Mouse (Mus musculus) retina, postnatal 7 days (tissue): ENCODE results near the gene Olfr672.
"Not testable (repeated sequence)": the region's sequence is repeated elsewhere in the genome, so short reads cannot be mapped to it uniquely, and the experiment has no call there.

Experiments used
- DNase-seq: peaks from one replicate; pipeline ENCODE4 v3.0.0-alpha.2; 2012; ENCODE audit warnings: low read depth, low spot score

Gene Olfr672

DNA sequence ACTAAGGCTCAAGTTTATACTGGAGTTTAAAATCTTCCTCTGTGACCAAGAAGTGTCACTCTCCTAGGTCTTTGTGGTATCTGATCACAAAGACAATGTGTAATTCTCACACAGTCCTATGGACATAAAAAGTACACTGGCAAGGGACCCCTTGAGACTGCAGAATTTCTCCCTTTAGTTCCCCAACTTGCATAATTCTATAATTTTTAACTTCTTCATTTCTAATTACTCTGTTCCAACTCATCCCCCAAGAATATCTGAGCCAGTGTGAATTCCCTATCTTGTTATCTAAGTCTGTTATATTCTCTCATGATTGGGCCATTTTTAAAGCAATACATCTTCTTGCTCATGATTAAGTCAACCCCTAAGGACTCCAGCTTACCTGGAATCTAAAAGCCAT lies at the start of gene Olfr672:
Olfr672 (minus strand) TSS at position 101 of the 400 bp plus-strand sequence.
- DNase-seq: no peak

- DNase-seq: not testable (repeated sequence)
Observed at GRCm38 (mm10) chr7:105033836-105034235, 32.0 kb upstream of the Olfr672 start.

DNA sequence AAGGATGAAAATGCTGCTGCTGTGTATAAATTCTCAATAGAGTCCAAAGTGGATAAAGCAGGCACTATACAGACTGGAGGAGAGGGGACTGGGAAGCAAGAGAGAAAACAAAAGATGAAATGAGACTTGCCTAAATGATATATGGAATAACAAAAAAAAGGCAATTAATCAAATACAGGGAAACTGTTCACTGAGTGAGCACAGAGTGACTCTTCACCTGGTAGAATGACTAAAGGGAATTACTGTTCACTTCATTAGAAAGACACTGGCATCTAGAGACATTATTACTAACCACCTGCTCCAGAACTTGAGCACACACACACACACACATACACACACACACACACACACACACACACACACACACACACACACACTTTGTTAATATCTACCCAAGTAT lies 30.6 kb upstream of the Olfr672 start, which contains the start of gene Olfr676:
Olfr676 (plus strand) TSS at position 301 of the 400 bp plus-strand sequence.
- no peak for DNase-seq

- DNase-seq: no peak
Observed at GRCm38 (mm10) chr7:105028360-105028759, 26.5 kb upstream of the Olfr672 start, which contains the start of gene Olfr675. Gene Olfr675 (minus strand): TSS chr7:105028460.

DNA sequence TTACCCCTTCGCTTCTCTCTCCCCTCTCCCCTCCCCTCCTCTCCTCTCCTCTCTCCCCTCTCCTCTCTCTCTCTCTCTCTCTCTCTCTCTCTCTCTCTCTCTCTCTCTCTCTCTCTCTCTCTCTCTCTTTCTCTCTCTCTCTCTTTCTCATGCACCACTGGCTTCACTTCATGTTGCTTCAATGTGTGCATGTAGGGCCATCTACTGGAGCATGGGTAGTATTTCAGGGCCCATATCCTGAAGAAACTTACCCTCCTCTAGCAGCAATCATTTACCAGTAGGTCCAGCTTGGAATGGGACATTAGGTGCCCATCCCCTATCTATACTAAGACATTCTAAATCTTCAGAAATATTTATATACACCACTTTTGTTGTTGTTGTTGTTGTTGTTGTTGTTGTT lies 20.7 kb upstream of the Olfr672 start:
- DNase-seq: no peak

DNA sequence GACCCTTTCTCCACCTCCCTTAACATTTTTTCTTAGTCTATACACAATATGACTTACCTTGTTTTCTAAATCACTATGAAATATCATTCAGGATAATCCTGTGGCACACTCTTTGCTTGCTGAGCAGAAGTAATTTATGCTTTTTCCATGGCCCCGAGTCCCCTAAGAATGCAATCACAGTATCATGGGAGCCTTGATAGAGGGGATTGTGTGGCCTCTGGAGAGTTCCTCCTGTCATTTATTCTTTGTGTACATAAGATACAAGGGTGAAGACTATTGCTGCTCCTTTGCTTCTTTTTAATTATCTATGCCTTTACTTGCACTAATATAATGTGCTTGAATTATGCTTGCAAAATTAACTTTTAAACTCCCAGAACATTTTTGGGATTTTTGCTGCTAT lies 22.8 kb downstream of the Olfr672 start, which contains the start of gene Olfr671:
Olfr671 (minus strand) TSS at position 101 of the 400 bp plus-strand sequence.
- DNase-seq: no peak

- not testable (repeated sequence) for DNase-seq
Observed at GRCm38 (mm10) chr7:104972507-104972906, 29.3 kb downstream of the Olfr672 start.

DNA sequence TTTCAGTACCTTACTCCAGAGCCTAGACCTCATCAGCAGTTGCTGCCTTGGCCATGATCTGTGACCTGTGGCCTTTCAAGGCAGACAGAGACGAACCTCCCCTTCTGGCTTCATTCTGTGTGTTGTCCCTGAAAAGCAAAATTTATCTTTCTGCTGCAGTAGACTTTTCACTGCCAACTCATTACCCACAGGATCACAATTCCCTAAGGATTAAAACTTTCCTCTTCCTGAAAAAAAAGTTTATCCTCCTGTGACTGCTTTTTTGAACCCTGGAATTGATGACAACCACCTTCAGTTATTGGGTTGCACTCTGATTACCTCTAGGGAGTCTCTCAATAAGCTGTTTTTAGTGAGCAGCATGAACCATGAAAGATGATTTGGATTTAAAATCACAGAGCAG lies 39.3 kb downstream of the Olfr672 start, which contains the start of gene Olfr670:
Olfr670 (minus strand) TSS at position 101 of the 400 bp plus-strand sequence.
- DNase-seq: no peak

- DNase-seq: not testable (repeated sequence)
Observed at GRCm38 (mm10) chr7:104950234-104950633, 51.6 kb downstream of the Olfr672 start.
